Mouse (Mus musculus): ENCODE measurements around the gene Fancg. TPM values are rescaled to one million over a fixed set of nuclear protein-coding genes. Genes with fewer than 3 reads are reported as not detected.
A peak's percentile ranks its signal among the peaks of the same experiment; 100 is the strongest.

Fancg gene
- 1 to 10 TPM; 5.8 to 6.7 TPM for total RNA-seq (2021)

GRCm38 (mm10) chr4:43010161-43011038 lies at the start of gene Fancg:
Fancg (minus strand) TSS chr4:43010506.
- peak; percentile 88 to 91 for DNase-seq
- intact Hi-C loops (cut with DNase I) = no loop called here

GRCm38 (mm10) chr4:43059697-43060096 lies 49.4 kb upstream of the Fancg start:
- intact Hi-C loops (cut with DNase I) = loop anchor here (5.0 kb wide), 1 partner anchor 183 kb away; no protein-coding TSS in a partner anchor
- DNase-seq = no peak

GRCm38 (mm10) chr4:43058753-43059654 lies 48.7 kb upstream of the Fancg start, which contains the start of gene Unc13b:
Unc13b (plus strand) TSS chr4:43058953.
- intact Hi-C loops (cut with DNase I) = loop anchor here (5.0 kb wide), 1 partner anchor 183 kb away; no protein-coding TSS in a partner anchor
- DNase-seq = peak; percentile 92 to 94

- intact Hi-C loops (cut with DNase I) = loop anchor here (5.0 kb wide), 1 partner anchor 184 kb away; no protein-coding TSS in a partner anchor
- DNase-seq = no peak
Measured at GRCm38 (mm10) chr4:43058392-43058752, 48.1 kb upstream of the Fancg start.

- no peak for DNase-seq
- intact Hi-C loops (cut with DNase I) = loop anchor here (5.0 kb wide), 1 partner anchor 185 kb away; no protein-coding TSS in a partner anchor
Measured at GRCm38 (mm10) chr4:43057654-43058053, 47.3 kb upstream of the Fancg start.

GRCm38 (mm10) chr4:43052627-43053026 lies 42.3 kb upstream of the Fancg start:
- peak; percentile 49 to 63 for DNase-seq
- intact Hi-C loops (cut with DNase I) = no loop called here

GRCm38 (mm10) chr4:43047231-43047630 lies 36.9 kb upstream of the Fancg start:
- peak; percentile 87 to 90 for DNase-seq
- intact Hi-C loops (cut with DNase I) = loop anchor here (1.0 to 2.0 kb wide), 2 partner anchors 68 to 374 kb away; no protein-coding TSS in a partner anchor

GRCm38 (mm10) chr4:43046607-43047006 lies 36.3 kb upstream of the Fancg start:
- DNase-seq = no peak
- intact Hi-C loops (cut with DNase I) = loop anchor here (1.0 to 2.0 kb wide), 2 partner anchors 69 to 374 kb away; no protein-coding TSS in a partner anchor

- DNase-seq = peak; percentile 99
- intact Hi-C loops (cut with DNase I) = loop anchor here (2.0 kb wide), 1 partner anchor 375 kb away; no protein-coding TSS in a partner anchor
Measured at GRCm38 (mm10) chr4:43045659-43046302, 35.5 kb upstream of the Fancg start, which contains the start of gene Fam214b. Fam214b (minus strand) TSS chr4:43046220.

- peak in 1 of 2 experiments; percentile 37 for DNase-seq
Measured at GRCm38 (mm10) chr4:43045285-43045658, 35.0 kb upstream of the Fancg start.

GRCm38 (mm10) chr4:43044673-43045072 lies 34.4 kb upstream of the Fancg start:
- intact Hi-C loops (cut with DNase I) = no loop called here
- DNase-seq = peak; percentile 41 to 48

More at GRCm38 (mm10) chr4:43045285-43045658, 35.0 kb upstream of the Fancg start:
- intact Hi-C loops (cut with DNase I) = no loop called here

GRCm38 (mm10) chr4:43043644-43044357 lies 33.5 kb upstream of the Fancg start:
- intact Hi-C loops (cut with DNase I) = no loop called here
- DNase-seq = peak; percentile 74 to 78

- intact Hi-C loops (cut with DNase I) = no loop called here
- DNase-seq = no peak
Measured at GRCm38 (mm10) chr4:43040881-43041547, 30.7 kb upstream of the Fancg start.

GRCm38 (mm10) chr4:43040114-43040572 lies 29.8 kb upstream of the Fancg start:
- intact Hi-C loops (cut with DNase I) = no loop called here
- DNase-seq = peak; percentile 97 to 98

GRCm38 (mm10) chr4:43039609-43040008 lies 29.3 kb upstream of the Fancg start:
- intact Hi-C loops (cut with DNase I) = loop anchor here (10.0 kb wide), 1 partner anchor 525 kb away; the partner anchor contains the start of genes Creb3 and Tln1
- no peak for DNase-seq

- intact Hi-C loops (cut with DNase I) = loop anchor here (10.0 kb wide), 1 partner anchor 526 kb away; the partner anchor contains the start of genes Creb3 and Tln1
- peak; percentile 54 to 69 for DNase-seq
Measured at GRCm38 (mm10) chr4:43038567-43039495, 28.5 kb upstream of the Fancg start.

- intact Hi-C loops (cut with DNase I) = loop anchor here (10.0 kb wide), 1 partner anchor 527 kb away; the partner anchor contains the start of genes Creb3 and Tln1
- no peak for DNase-seq
Measured at GRCm38 (mm10) chr4:43037860-43038566, 27.7 kb upstream of the Fancg start.
